Mouse (Mus musculus) embryonic facial prominence, embryonic 10.5 days (tissue): ENCODE measurements around the gene Shisa7. TPM values are rescaled to one million over a fixed set of nuclear protein-coding genes. Genes with fewer than 3 reads are reported as not detected.
"Not testable (repeated sequence)": the region's sequence is repeated elsewhere in the genome, so short reads cannot be mapped to it uniquely, and the experiment has no call there.

ENCODE experiments used
- DNase-seq: peaks from one replicate; pipeline ENCODE4 v3.0.0-alpha.2; 2017; ENCODE audit warnings: low spot score
- H3K27ac ChIP-seq: fragments of 300-500 bp; sonication (generic); replicated peaks from 2 replicates; pipeline ENCODE4 v1.5.1; 2016; ENCODE audit warnings: mild to moderate bottlenecking
- H3K27me3 ChIP-seq: fragments of 300-500 bp; sonication (generic); replicated peaks from 2 replicates; pipeline ENCODE4 v1.6.1; 2016; ENCODE audit warnings: low read depth, mild to moderate bottlenecking; ENCODE audit not compliant: poor library complexity, severe bottlenecking
- H3K36me3 ChIP-seq: fragments of 300-500 bp; sonication (generic); replicated peaks from 2 replicates; pipeline ENCODE4 v1.6.1; 2016; ENCODE audit warnings: mild to moderate bottlenecking, moderate library complexity
- H3K4me1 ChIP-seq: fragments of 300-500 bp; sonication (generic); 2 replicates; pipeline ENCODE4 v1.6.1; 2016
- H3K4me3 ChIP-seq: fragments of 300-500 bp; sonication (generic); 2 replicates; pipeline ENCODE4 v1.5.1; 2016; ENCODE audit warnings: mild to moderate bottlenecking, moderate library complexity
- H3K9me3 ChIP-seq: fragments of 300-500 bp; sonication (generic); 2 replicates; pipeline ENCODE4 v1.6.1; 2016; ENCODE audit warnings: mild to moderate bottlenecking
- WGBS: fragments of 180-500 bp; shearing (Covaris S2); methylation state at CpG from one replicate; pipeline ENCODE4 v1.1.7; 2016; 5-methylcytosine and 5-hydroxymethylcytosine counted together
- polyA plus RNA-seq: library from polyadenylated mRNA; unstranded; fragments of >200 nt; fragmentation: Nextera tagmentation; extraction: Ambion mirVana; gene quantifications from 2 replicates; pipeline ENCODE4 v1.2.1, GENCODE M21; 2016

Gene Shisa7
- polyA plus RNA-seq, 1 experiment from 2014 or later, result 0.35 TPM

DNA sequence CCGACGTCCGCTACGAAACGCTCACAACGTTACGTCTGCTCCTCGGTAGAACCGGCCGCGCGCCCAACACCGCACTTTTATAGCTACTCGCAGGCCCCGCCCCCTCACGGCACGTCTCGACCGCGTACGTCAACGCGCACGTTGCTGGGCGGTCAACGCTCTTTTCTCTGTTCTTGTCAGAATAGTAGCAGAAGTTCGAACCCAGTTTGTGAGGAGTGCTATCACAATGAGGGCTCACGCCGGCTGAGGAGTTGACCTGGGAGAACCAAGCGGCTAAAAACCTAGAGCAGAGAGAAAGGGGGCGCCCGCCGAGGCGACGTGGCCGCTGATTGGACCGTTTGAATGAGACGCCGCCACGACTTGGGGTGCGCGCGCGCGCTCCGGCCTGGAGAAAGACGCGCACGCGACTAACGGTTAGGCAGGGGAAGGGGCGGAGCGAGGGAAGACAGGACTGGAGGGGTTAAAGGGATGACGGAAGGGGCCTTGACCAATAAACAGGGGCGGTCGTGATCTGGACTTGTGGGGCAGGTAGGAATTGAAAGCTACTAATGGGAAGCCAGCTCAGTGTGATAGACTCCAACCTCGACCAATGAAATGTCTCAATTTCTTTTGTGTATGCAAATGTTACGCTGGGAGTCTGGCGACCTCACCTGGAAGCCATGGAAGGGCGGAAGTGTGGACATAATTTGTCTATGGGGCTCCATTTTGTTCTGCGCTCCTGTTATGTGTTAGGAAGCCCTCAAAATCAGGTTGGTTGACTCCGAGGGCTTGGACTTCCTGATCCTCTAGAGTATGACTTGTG, 32.0 kb downstream of the Shisa7 start, which contains the start of gene Ube2s:
Gene Ube2s, minus strand, starts transcription at position 288 of the 802 bp plus-strand sequence.
- Histone ChIP-seq H3K4me3 (peak within 1 kb of the TSS; percentile 97), H3K27ac (peak within 1 kb of the TSS; percentile 98), H3K27me3 (no peaks in the 10 kb centered on the region), H3K36me3 (peaks cover 36% of the 10 kb centered on the region), H3K4me1 (peaks cover 29% of the 10 kb centered on the region), H3K9me3 (no peaks in the 10 kb centered on the region)
- peak; percentile 99 for DNase-seq
- under 1% methylated on average over 62 of the region's 62 CpGs for WGBS

DNA sequence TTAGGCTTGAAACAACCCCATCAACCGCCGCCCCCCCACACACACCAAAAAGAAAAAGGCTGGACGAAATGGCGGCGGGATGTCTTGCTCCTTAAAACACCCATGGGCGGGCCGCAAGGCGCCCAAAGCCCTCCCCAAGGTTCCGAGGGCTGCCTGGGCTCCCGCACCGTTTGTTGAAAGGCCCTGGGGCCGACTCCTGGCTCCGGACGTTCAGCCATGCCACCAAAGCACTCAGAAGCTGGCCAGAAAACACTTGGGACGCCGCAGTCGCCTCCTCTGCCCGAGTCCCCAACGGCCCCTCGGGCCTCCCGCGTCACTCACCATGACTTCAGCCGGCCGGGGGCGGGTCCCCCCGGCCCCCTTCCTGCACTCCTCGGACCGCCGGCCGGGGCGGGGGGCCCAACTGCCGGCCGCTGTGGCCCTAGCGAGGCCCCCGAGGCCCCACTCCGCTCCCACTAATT, 32.6 kb downstream of the Shisa7 start:
- WGBS, result 2% methylated on average over 36 of the region's 36 CpGs
- Histone ChIP-seq H3K27ac (peak overlapping the region; percentile 98), H3K9me3 (no peaks in the 10 kb centered on the region), H3K4me1 (peaks cover 29% of the 10 kb centered on the region), H3K36me3 (peaks cover 43% of the 10 kb centered on the region), H3K4me3 (peak overlapping the region; percentile 97), H3K27me3 (no peaks in the 10 kb centered on the region)
- peak; percentile 62 for DNase-seq

DNA sequence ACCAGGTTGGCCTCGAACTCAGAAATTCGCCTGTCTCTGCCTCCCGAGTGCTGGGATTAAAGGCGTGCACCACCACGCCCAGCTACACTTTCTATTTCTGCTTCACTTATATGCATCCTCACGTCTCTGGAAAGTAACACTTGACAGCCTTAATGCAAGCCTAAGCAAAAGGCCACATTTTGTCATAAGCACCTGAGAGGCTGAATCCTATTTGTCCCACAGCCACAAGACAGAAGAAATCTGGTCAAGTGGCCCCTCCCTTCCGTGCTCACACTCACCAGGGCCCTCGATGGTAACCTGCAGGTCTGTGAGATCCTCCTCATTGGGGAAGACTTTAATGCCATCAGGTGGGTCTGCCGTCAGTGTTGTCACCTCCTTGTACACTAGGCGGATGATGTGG, 33.4 kb downstream of the Shisa7 start:
- H3K9me3 ChIP-seq, DNase-seq, H3K27me3 ChIP-seq: not testable (repeated sequence)
- peaks cover 50% of the 10 kb centered on the region for H3K36me3 ChIP-seq
- WGBS, result 44% methylated on average over 10 of the region's 10 CpGs
- peaks cover 29% of the 10 kb centered on the region for H3K4me1 ChIP-seq
- H3K27ac ChIP-seq, result peak overlapping the region; percentile 98
- peak overlapping the region; percentile 97 for H3K4me3 ChIP-seq

DNA sequence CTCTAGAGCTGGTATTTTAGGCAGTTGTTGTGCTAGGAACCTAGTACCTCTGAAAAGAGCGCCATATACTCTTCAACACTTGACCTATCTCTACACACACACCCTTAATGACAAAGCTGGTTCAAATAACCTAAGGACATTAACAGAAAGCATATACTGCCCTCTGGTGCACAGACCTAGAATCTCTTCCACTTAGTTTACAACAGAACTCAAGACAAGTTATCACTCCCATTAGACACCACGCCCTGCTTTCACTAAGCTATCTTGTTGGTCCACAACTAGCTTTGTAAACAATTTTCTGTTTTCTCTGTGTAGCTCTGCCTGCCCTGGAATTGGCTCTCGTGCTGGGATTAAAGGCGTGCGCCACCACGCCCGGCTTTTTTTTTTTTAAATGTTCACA, 37.8 kb downstream of the Shisa7 start:
- WGBS, result 95% methylated on average over 7 of the region's 7 CpGs
- peaks cover 75% of the 10 kb centered on the region for H3K36me3 ChIP-seq
- no peak overlapping the region for H3K27ac ChIP-seq
- no peak overlapping the region for H3K4me3 ChIP-seq
- H3K27me3 ChIP-seq, result no peaks in the 10 kb centered on the region
- no peaks in the 10 kb centered on the region for H3K9me3 ChIP-seq
- DNase-seq, result no peak
- peaks cover 24% of the 10 kb centered on the region for H3K4me1 ChIP-seq

DNA sequence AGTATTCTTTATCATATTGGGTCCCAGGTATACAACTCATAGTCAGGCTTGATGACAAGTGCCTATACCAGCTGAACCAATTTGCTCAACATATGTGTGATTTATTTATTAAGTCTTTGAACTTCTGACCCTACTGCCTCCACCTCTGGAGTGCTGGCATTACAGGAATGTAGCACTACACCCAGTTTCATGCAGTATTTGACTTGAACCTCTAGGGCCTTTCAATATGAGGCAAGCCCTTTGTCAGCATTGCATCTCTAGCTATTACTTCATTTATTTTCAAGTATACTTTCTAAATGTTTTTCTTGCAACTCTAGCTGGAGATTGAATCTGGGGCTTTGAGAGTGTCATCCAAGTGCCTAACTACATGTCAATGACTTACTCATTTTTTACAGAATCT, 42.2 kb downstream of the Shisa7 start:
- Histone ChIP-seq H3K9me3 (no peaks in the 10 kb centered on the region), H3K36me3 (peaks cover 49% of the 10 kb centered on the region), H3K4me3 (no peak overlapping the region), H3K4me1 (no peaks in the 10 kb centered on the region), H3K27ac (no peak overlapping the region), H3K27me3 (no peaks in the 10 kb centered on the region)
- no peak for DNase-seq

DNA sequence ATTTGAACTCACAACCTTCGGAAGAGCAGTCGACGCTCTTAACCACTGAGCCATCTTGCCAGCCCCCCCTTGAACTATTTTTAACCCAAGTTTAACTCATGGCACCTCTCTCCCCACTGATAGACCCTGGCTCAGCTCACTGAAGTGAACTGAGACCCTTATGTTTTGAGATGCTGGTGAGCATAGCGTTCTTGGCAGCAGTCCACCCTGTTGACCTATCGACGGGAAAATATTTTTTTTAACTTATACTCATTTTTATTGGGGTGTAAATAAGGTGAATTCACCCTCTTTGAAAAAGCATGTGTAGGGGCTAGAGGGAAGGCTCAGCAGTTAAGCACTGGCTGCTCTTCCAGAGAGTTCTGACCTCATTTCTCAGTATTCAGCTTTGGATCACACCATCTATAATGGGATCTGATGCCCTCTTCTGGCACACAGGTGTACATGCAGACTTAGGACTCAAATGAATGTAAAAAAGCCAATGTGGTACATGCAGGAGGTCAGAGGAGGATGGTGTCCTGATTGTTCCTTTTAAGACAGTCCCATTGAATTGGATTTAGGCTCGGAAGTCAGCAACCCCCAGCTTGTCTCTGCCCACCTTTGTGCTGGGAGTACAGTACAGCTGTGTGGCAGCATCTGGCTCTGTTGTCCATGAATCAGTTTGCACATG, 48.6 kb downstream of the Shisa7 start:
- H3K36me3 ChIP-seq, result peaks cover 51% of the 10 kb centered on the region
- H3K4me1 ChIP-seq, result peaks cover 14% of the 10 kb centered on the region
- no peaks in the 10 kb centered on the region for H3K27me3 ChIP-seq
- no peak for DNase-seq
- 75% methylated on average over 7 of the region's 7 CpGs for WGBS
- no peaks in the 10 kb centered on the region for H3K9me3 ChIP-seq
- H3K4me3 ChIP-seq, result no peak overlapping the region
- H3K27ac ChIP-seq, result no peak overlapping the region

DNA sequence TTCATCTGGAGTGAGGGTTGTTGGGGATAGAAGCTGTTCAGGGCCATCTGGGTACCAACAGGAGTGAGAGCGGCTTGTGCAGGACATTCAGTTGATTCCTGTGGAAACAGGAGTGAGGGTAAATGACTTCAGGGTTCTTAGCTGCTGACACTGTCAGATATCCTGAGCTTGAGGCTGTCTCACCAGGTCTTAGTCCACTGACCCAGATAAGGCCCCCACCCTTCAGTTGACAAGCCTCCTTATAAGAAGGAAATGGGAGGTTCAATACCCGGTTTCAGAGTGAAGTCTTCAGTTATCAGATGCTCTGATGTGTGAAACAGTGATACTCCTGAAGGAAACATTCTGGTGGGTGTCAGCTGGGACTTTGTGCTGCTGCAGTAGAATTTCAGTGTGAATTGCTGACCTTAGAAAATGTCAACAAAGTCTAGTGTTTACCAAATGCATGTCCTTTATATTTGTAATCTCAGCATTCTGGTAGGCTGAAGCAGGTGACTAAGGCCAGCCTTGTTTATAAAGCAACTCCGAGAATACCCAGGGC, 49.8 kb downstream of the Shisa7 start:
- WGBS, result 87% methylated on average over 3 of the region's 3 CpGs
- peaks cover 6% of the 10 kb centered on the region for H3K27me3 ChIP-seq

DNA sequence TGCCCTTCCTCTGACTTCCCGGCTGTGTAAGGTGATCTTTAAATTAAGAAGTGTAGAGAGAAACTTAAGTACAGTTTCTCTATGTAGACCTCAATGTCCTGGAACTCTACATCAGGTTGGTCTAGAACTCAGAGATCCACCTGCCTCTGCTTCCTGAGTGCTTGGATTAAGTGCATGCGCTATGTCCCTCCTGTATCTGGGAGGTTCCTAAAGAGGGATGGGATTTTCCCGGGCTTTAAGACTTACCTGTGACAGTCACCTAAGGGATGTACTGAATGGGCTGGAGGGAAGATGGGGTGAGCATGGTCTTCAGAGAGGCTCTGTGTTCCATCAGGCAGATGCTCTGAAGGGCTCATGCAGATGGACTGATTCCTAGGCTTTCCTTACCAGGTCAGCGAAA, 50.8 kb downstream of the Shisa7 start:
- Histone ChIP-seq H3K4me3 (peak overlapping the region; percentile 79), H3K27me3 (peaks cover 13% of the 10 kb centered on the region), H3K27ac (peak overlapping the region; percentile 94), H3K4me1 (peaks cover 26% of the 10 kb centered on the region), H3K9me3 (no peaks in the 10 kb centered on the region), H3K36me3 (peaks cover 51% of the 10 kb centered on the region)
- 43% methylated on average over 4 of the region's 4 CpGs for WGBS
- DNase-seq, result no peak

More for the DNA sequence above, 49.8 kb downstream of the Shisa7 start:
- peaks cover 16% of the 10 kb centered on the region for H3K4me1 ChIP-seq
- peaks cover 51% of the 10 kb centered on the region for H3K36me3 ChIP-seq
- peak overlapping the region; percentile 79 for H3K4me3 ChIP-seq
- no peaks in the 10 kb centered on the region for H3K9me3 ChIP-seq
- H3K27ac ChIP-seq, result no peak overlapping the region
- no peak for DNase-seq

DNA sequence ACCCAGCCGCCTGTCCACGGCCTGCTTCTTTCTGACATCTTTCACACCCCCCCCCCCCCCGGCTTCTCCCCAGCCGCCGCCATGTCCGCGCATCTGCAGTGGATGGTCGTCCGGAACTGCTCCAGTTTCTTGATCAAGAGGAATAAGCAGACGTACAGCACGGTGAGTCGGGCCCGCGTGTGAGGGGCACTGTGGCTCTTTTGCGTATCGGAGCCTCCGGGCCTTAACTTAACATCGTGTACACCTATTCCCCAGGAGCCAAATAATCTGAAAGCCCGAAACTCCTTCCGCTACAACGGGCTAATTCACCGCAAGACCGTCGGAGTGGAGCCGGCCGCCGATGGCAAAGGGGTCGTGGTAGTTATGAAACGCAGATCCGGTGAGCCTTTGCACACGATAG, 51.2 kb downstream of the Shisa7 start:
- peak overlapping the region; percentile 79 for H3K4me3 ChIP-seq
- H3K27ac ChIP-seq, result peak overlapping the region; percentile 94
- peaks cover 30% of the 10 kb centered on the region for H3K4me1 ChIP-seq
- H3K36me3 ChIP-seq, result peaks cover 47% of the 10 kb centered on the region
- H3K27me3 ChIP-seq, result peaks cover 18% of the 10 kb centered on the region
- not testable (repeated sequence) for H3K9me3 ChIP-seq, DNase-seq
- WGBS, result under 1% methylated on average over 31 of the region's 31 CpGs

DNA sequence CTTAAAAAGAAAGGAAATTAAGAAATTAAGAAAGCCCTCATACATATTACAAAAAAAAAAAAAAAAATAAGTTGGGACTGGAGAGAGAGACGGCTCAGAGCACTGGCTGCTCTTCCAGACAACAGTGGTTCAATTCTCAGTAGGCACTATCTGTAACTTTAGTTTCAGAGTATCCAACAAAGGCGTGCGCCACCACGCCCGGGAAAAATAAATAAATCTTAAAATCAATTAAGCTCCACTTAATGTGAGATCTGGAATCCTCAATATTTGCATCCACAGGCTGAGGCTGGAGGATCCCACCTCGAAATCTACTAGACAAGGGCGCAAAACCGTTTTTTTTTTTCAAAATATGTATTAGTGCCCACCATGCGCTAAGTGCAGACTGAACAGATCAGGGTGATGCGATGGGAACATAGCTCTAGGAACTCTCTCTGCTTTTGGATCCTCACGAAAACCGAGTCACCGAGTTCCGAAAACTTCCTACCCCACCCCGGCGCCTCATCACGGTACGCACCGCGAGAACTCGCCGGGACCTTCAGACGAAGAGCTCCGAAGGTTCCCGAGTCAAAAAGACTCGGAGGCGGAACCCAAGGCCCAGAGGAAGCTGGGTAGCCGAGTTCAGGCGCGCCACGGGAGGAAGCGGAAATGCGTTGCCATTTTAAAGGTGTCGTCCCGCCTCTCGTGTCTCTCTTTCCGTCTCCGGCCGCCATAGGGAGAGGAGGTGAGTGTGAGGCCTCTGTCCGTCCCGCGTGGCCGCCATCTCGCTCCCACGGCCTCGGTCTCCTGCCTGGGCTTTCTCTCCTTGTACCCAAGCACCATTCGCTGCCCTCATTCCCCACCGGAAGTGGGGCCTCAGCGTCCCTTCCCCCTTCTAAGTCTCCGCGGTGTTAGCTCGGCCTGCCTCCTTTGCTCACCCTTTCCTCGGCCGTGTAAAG, 52.0 kb downstream of the Shisa7 start, which contains the start of gene Rpl28:
Gene Rpl28, plus strand, starts transcription at position 597 of the 935 bp plus-strand sequence.
- H3K4me3 ChIP-seq, result peak within 1 kb of the TSS; percentile 79
- peak; percentile 96 for DNase-seq
- 2% methylated on average over 54 of the region's 54 CpGs for WGBS

DNA sequence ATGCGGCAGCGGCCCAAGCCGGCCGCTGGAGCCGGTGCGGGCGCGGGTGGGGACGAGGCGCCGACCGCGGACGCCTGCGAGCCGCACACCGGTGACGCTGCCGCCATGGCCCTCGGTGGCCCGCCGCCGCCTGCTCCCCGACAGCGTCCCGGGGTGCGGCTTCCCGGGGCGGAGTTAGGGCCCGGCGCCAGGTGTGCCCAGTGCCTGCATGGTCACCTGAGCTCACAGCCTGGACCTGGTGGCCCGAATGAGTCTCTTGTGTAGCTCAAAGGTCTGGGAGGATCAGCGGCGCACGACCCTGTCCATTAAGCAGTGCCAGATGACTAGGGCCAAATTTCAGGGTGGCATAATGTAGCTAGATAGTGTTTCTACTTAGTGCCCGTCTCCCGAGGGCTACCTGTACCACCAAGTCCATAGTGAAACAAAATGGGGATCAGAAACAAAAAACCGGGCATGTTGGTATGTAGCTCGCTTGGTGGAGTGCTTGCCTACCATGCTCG, 55.0 kb downstream of the Shisa7 start, which contains the start of gene Tmem238:
Gene Tmem238, minus strand, starts transcription at position 221 of the 500 bp plus-strand sequence.
- H3K36me3 ChIP-seq, result peaks cover 11% of the 10 kb centered on the region
- peaks cover 26% of the 10 kb centered on the region for H3K4me1 ChIP-seq
- peak within 1 kb of the TSS; percentile 63 for H3K4me3 ChIP-seq
- no peaks in the 10 kb centered on the region for H3K9me3 ChIP-seq
- DNase-seq, result no peak
- WGBS, result 9% methylated on average over 40 of the region's 40 CpGs
- H3K27ac ChIP-seq, result peak within 1 kb of the TSS; percentile 84
- H3K27me3 ChIP-seq, result peaks cover 33% of the 10 kb centered on the region

More for the DNA sequence above, 52.0 kb downstream of the Shisa7 start, which contains the start of gene Rpl28:
- H3K27ac ChIP-seq, result peak within 1 kb of the TSS; percentile 94
- no peaks in the 10 kb centered on the region for H3K9me3 ChIP-seq
- H3K36me3 ChIP-seq, result peaks cover 41% of the 10 kb centered on the region
- peaks cover 25% of the 10 kb centered on the region for H3K27me3 ChIP-seq
- H3K4me1 ChIP-seq, result peaks cover 31% of the 10 kb centered on the region
